Mouse (Mus musculus): ENCODE measurements around the gene Enoph1.

DNA sequence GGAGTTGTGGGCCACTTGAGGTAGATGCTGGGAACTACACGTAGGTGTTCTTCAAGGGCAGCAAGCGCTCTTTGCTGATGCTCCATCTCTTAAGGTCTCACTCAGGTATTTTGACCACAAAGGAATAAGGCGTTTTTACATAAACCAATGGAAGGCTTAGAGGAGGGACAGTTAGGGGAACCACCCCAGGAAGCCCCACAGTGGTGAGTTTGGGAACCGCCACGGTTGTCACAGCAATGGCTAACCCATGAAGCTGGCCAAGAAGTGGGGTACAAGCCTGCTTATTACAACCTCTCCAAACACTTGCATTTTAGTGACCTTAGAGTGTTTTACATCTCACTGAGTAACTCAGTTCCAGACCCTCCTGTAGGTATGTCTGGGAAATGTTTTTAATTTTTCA is 31.8 kb downstream of the Enoph1 start:
- no peak for TF ChIP-seq MAX (IDR thresholded peaks at IDR 0.05; ENCODE audit: low read depth)
- TF ChIP-seq CEBPB (IDR thresholded peaks at IDR 0.05; ENCODE audit: insufficient read depth, poor library complexity, severe bottlenecking), result no peak
- TF ChIP-seq TCF3 (IDR thresholded peaks at IDR 0.05; ENCODE audit: insufficient read length, low read depth), result no peak
